Comparison of ENCODE assay signal across 8 mouse cellular contexts in genomic region chr4:101646857-101647195, GRCm38 (mm10). TPM values are rescaled to one million over a fixed set of nuclear protein-coding genes. Genes with fewer than 3 reads are reported as not detected.
A peak's percentile ranks its signal among the peaks of the same experiment; 100 is the strongest.
DNase-seq lines count a peak whose midpoint lies in the region; ATAC-seq and TF ChIP-seq lines count a peak whose summit lies in the region.

No protein-coding gene starts in this region.

- H3K27me3 ChIP-seq in heart, embryonic 10.5 days (ENCODE audit: insufficient read depth, poor library complexity, severe bottlenecking) = no peaks in the 10 kb centered on the region
- H3K27me3 ChIP-seq in CH12.LX (replicated peaks) = no peaks in the 10 kb centered on the region
- H3K27me3 ChIP-seq in forebrain, embryonic 15.5 days = no peaks in the 10 kb centered on the region
- H3K27me3 ChIP-seq in liver, embryonic 16.5 days (ENCODE audit: control insufficient read depth, insufficient read depth, low read depth, low read length) = no peaks in the 10 kb centered on the region

- H3K4me1 ChIP-seq in heart, embryonic 10.5 days = peaks cover 11% of the 10 kb centered on the region; the same call in 1 of the 2 replicates
- peaks cover 17 to 38% of the 10 kb centered on the region in 2 experiments for H3K4me1 ChIP-seq in CH12.LX (ENCODE audit: control insufficient read depth in 1 of 2, insufficient read depth in 2 of 2)
- peaks cover 23% of the 10 kb centered on the region for H3K4me1 ChIP-seq in forebrain, embryonic 15.5 days
- H3K4me1 ChIP-seq in liver, embryonic 16.5 days (ENCODE audit: control insufficient read depth, low read depth, low read length) = peaks cover 30% of the 10 kb centered on the region

- peak overlapping the region; percentile 17; the same call in 1 of the 2 replicates for H3K9ac ChIP-seq in CH12.LX (ENCODE audit: insufficient read depth, low read depth)
- H3K9ac ChIP-seq in forebrain, embryonic 15.5 days (replicated peaks) = peak overlapping the region; percentile 43
- peak overlapping the region; percentile 95 for H3K9ac ChIP-seq in liver, embryonic 16.5 days (ENCODE audit: low read depth, low read length)

- H3K27ac ChIP-seq in heart, embryonic 10.5 days = peak overlapping the region; percentile 96
- no peak overlapping the region for H3K27ac ChIP-seq in CH12.LX (ENCODE audit: insufficient read depth, low read depth)
- peak overlapping the region; percentile 44; the same call in 1 of the 2 replicates for H3K27ac ChIP-seq in forebrain, embryonic 15.5 days (replicated peaks)
- H3K27ac ChIP-seq in liver, embryonic 16.5 days (ENCODE audit: low read length) = peak overlapping the region; percentile 96

- intact Hi-C loops in left cerebral cortex, postnatal 25 days (cut with DNase I) = loop anchor here (10.0 kb wide), 2 partner anchors 262 to 292 kb away; no protein-coding TSS in a partner anchor

- WGBS in heart, embryonic 10.5 days = under 1% methylated on average over 8 of the region's 8 CpGs
- 0% methylated on average over 8 of the region's 8 CpGs for WGBS in forebrain, embryonic 15.5 days
- under 1% methylated on average over 8 of the region's 8 CpGs for WGBS in liver, embryonic 16.5 days (ENCODE audit: insufficient replicate concordance)

- no peak for TF ChIP-seq CTCF in CH12.LX (conservative IDR thresholded peaks at IDR 0.05 in 1 of 2, IDR thresholded peaks at IDR 0.05 in 1 of 2; ENCODE audit: low read depth in 2 of 2, low read length in 2 of 2)

- no peaks in the 10 kb centered on the region for H3K9me3 ChIP-seq in heart, embryonic 10.5 days
- H3K9me3 ChIP-seq in CH12.LX (replicated peaks; ENCODE audit: low read length) = no peaks in the 10 kb centered on the region
- no peaks in the 10 kb centered on the region for H3K9me3 ChIP-seq in forebrain, embryonic 15.5 days
- H3K9me3 ChIP-seq in liver, embryonic 16.5 days (replicated peaks; ENCODE audit: control insufficient read depth, low read length) = no peaks in the 10 kb centered on the region

- DNase-seq in heart, embryonic 10.5 days (ENCODE audit: low spot score) = no peak
- DNase-seq in heart, adult 11 months = no peak
- no peak for DNase-seq in CH12.LX (ENCODE audit: extremely low read depth)
- DNase-seq in frontal cortex, postnatal 25 days (ENCODE audit: low spot score in 2 of 2) = no peak
- no peak for DNase-seq in cerebellum, postnatal 4 days (ENCODE audit: low spot score in 2 of 2)
- no peak for DNase-seq in left cerebral cortex, postnatal 25 days (ENCODE audit: low spot score in 2 of 2)

- no peak for TF ChIP-seq POLR2A in CH12.LX (IDR thresholded peaks at IDR 0.05; ENCODE audit: low read depth, low read length)

- TF ChIP-seq EP300 in CH12.LX (IDR thresholded peaks at IDR 0.05; ENCODE audit: low read length) = no peak

- in situ Hi-C loops in CH12.LX (cut with MboI; ENCODE audit: low pct_ligation_motif_present, low pct_unique_long_range_greater_than_20kb, low sequenced_read_pairs) = no loop called here

- H3K4me3 ChIP-seq in heart, embryonic 10.5 days = peak overlapping the region; percentile 85
- H3K4me3 ChIP-seq in CH12.LX (replicated peaks in 1 of 3; ENCODE audit: low read depth in 2 of 3, low read length in 2 of 3, poor library complexity in 1 of 3) = peak overlapping the region; percentile 53 to 89 (median 63)
- peak overlapping the region; percentile 85 for H3K4me3 ChIP-seq in forebrain, embryonic 15.5 days
- peak overlapping the region; percentile 91 for H3K4me3 ChIP-seq in liver, embryonic 16.5 days (ENCODE audit: low read depth, low read length)

- dilution Hi-C loops in CH12.LX (cut with MboI; ENCODE audit: extremely low pct_ligation_motif_present, extremely low pct_unique_long_range_greater_than_20kb, low sequenced_read_pairs) = no loop called here

- no peak for ATAC-seq in forebrain, embryonic 15.5 days (replicated peaks)
- no peak for ATAC-seq in liver, embryonic 16.5 days (ENCODE audit: low read depth)

- TF ChIP-seq RAD21 in CH12.LX (IDR thresholded peaks at IDR 0.05; ENCODE audit: low read depth, low read length) = no peak

- H3K36me3 ChIP-seq in heart, embryonic 10.5 days = no peaks in the 10 kb centered on the region
- H3K36me3 ChIP-seq in CH12.LX (replicated peaks in 1 of 2; ENCODE audit: control insufficient read depth in 1 of 2, insufficient read depth in 1 of 2, low read length in 1 of 2) = peaks cover 0 to 2% of the 10 kb centered on the region in 2 experiments
- H3K36me3 ChIP-seq in forebrain, embryonic 15.5 days = 0 out of 2 replicates have a peak, but pooled peaks cover 3% of the 10 kb centered on the region
- H3K36me3 ChIP-seq in liver, embryonic 16.5 days (ENCODE audit: control insufficient read depth, insufficient read depth) = no peaks in the 10 kb centered on the region

- H3K4me2 ChIP-seq in CH12.LX (ENCODE audit: insufficient read depth, low read depth, poor library complexity, severe bottlenecking) = peak overlapping the region; percentile 39; the same call in 1 of the 2 replicates
- H3K4me2 ChIP-seq in forebrain, embryonic 15.5 days (replicated peaks) = peak overlapping the region; percentile 49
- H3K4me2 ChIP-seq in liver, embryonic 16.5 days (ENCODE audit: low read depth, low read length) = peak overlapping the region; percentile 83

- H3K79me2 ChIP-seq in CH12.LX (replicated peaks; ENCODE audit: control insufficient read depth, extremely low read depth, insufficient read depth, poor library complexity, severe bottlenecking) = no peaks in the 10 kb centered on the region; the same call in 1 of the 2 replicates

TF ChIP-seq in CH12.LX, 34 proteins besides CTCF, POLR2A, EP300 and RAD21:
- TF ChIP-seq BHLHE40 (IDR thresholded peaks at IDR 0.05; ENCODE audit: low read depth, low read length) = no peak
- no peak for TF ChIP-seq SIN3A (IDR thresholded peaks at IDR 0.05; ENCODE audit: low read length)
- TF ChIP-seq USF2 (conservative IDR thresholded peaks at IDR 0.05; ENCODE audit: low read depth, low read length) = no peak
- no peak for TF ChIP-seq ZNF384 (IDR thresholded peaks at IDR 0.05; ENCODE audit: low read depth, low read length)
- TF ChIP-seq POLR2AphosphoS2 (IDR thresholded peaks at IDR 0.05; ENCODE audit: low read depth, low read length) = no peak
- no peak for TF ChIP-seq TBP (conservative IDR thresholded peaks at IDR 0.05; ENCODE audit: low read depth, low read length)
- no peak for TF ChIP-seq MYC (IDR thresholded peaks at IDR 0.05; ENCODE audit: low read depth, low read length)
- TF ChIP-seq NRF1 (IDR thresholded peaks at IDR 0.05; ENCODE audit: low read depth, low read length) = no peak
- no peak for TF ChIP-seq CHD2 (IDR thresholded peaks at IDR 0.05; ENCODE audit: low read length)
- no peak for TF ChIP-seq ETS1 (conservative IDR thresholded peaks at IDR 0.05; ENCODE audit: low read depth, low read length)
- no peak for TF ChIP-seq MXI1 (IDR thresholded peaks at IDR 0.05; ENCODE audit: low read depth, low read length)
- TF ChIP-seq E2F4 (IDR thresholded peaks at IDR 0.05; ENCODE audit: insufficient replicate concordance, low read depth, low read length) = no peak
- TF ChIP-seq UBTF (IDR thresholded peaks at IDR 0.05; ENCODE audit: low read depth, low read length) = no peak

RNA-seq across cellular contexts. Expression of gene Leprot, which starts 0.7 kb away (rescaled TPM):
- 75.2 and 75.9 TPM in 2 replicates for polyA plus RNA-seq in heart, embryonic 10.5 days (2016; fragmentation: Nextera tagmentation; extraction: Ambion mirVana)
- 17.6 and 19.9 TPM in 2 replicates for total RNA-seq in CH12.LX (2012; rRNA removed)
- 24.2 and 24.9 TPM in 2 replicates for total RNA-seq in CH12.LX (2014; rRNA removed)
- 26.6 and 29.2 TPM in 2 replicates for polyA plus RNA-seq in CH12.LX (2012; ENCODE audit: insufficient read length, low read depth)
- 88.7 and 91.6 TPM in 2 replicates for polyA plus RNA-seq in forebrain, embryonic 15.5 days (2015; fragmentation: Nextera tagmentation; extraction: Ambion mirVana)
- polyA plus RNA-seq in liver, embryonic 16.5 days (2015; fragmentation: Nextera tagmentation; extraction: Ambion mirVana) = 44.1 and 50.6 TPM in 2 replicates
- 10 to 100 TPM; 26.4 to 27.8 TPM for total RNA-seq in left cerebral cortex, postnatal 25 days (2021)

Comparison
In these comparisons a context has a peak if more than half of its experiments do, and no peak if none do; other contexts are left out.
1. H3K9ac ChIP-seq: peak in every context shown above with its lines; median percentile 95 in liver, embryonic 16.5 days; 43 in forebrain, embryonic 15.5 days; 17 in CH12.LX.